Mouse (Mus musculus) frontal cortex, adult 2 months (tissue): Measurements from ENCODE around the gene Cfap161. TPM values are rescaled to one million over a fixed set of nuclear protein-coding genes. Genes with fewer than 3 reads are reported as not detected.

ENCODE experiments used
- DNase-seq, 2 experiments: peaks; one replicate each; pipeline ENCODE4 v3.0.0; 2022; ENCODE audit warnings: low spot score in 1 of 2; ENCODE audit errors: extremely low spot score in 1 of 2
- polyA plus RNA-seq: library from polyadenylated mRNA; depleted of rRNA; stranded (reverse); fragments of >200 nt; gene quantifications from 2 replicates; pipeline ENCODE4 v1.2.3, GENCODE M21; 2012

Cfap161 gene
- polyA plus RNA-seq, 1 experiment, result 0.58 TPM

GRCm38 (mm10) chr7:83744250-83744649 is 50.4 kb downstream of the Cfap161 start:
- peak in 1 of 2 experiments; percentile 46 for DNase-seq

- no peak for DNase-seq
Observed at GRCm38 (mm10) chr7:83742690-83743089, 52.0 kb downstream of the Cfap161 start.

- no peak for DNase-seq
Observed at GRCm38 (mm10) chr7:83742026-83742425, 52.7 kb downstream of the Cfap161 start.

GRCm38 (mm10) chr7:83739680-83740310 is 54.9 kb downstream of the Cfap161 start:
- DNase-seq, result no peak

GRCm38 (mm10) chr7:83738623-83739462 is 55.8 kb downstream of the Cfap161 start:
- DNase-seq, result no peak

- no peak for DNase-seq
Observed at GRCm38 (mm10) chr7:83737914-83738490, 56.7 kb downstream of the Cfap161 start.

- no peak for DNase-seq
Observed at GRCm38 (mm10) chr7:83736341-83737115, 58.2 kb downstream of the Cfap161 start.

GRCm38 (mm10) chr7:83735108-83735781 is 59.4 kb downstream of the Cfap161 start:
- no peak for DNase-seq

- DNase-seq, result no peak
Observed at GRCm38 (mm10) chr7:83734671-83735082, 60.0 kb downstream of the Cfap161 start.

- no peak for DNase-seq
Observed at GRCm38 (mm10) chr7:83734246-83734645, 60.4 kb downstream of the Cfap161 start.

- no peak for DNase-seq
Observed at GRCm38 (mm10) chr7:83732781-83733180, 61.9 kb downstream of the Cfap161 start.

GRCm38 (mm10) chr7:83731961-83732666 is 62.6 kb downstream of the Cfap161 start:
- no peak for DNase-seq

GRCm38 (mm10) chr7:83731297-83731696 is 63.4 kb downstream of the Cfap161 start:
- no peak for DNase-seq

GRCm38 (mm10) chr7:83726936-83727632 is 67.6 kb downstream of the Cfap161 start:
- DNase-seq, result no peak

- no peak for DNase-seq
Observed at GRCm38 (mm10) chr7:83725801-83726200, 68.9 kb downstream of the Cfap161 start.

GRCm38 (mm10) chr7:83724541-83724940 is 70.1 kb downstream of the Cfap161 start:
- DNase-seq, result no peak
